Mouse (Mus musculus): ENCODE results near the gene Mxd1. TPM values are rescaled to one million over a fixed set of nuclear protein-coding genes. Genes with fewer than 3 reads are reported as not detected.

Gene Mxd1
- polyA plus RNA-seq (2021; fragmentation: Nextera tagmentation), result 5.9 and 6.5 TPM in 2 replicates
- long read RNA-seq, experiment 1, full-length matches to known transcripts, result 7 of 11 reads
- long read RNA-seq, experiment 1, partial matches to known transcripts, result 1 of 11 reads
- long read RNA-seq, experiment 1, other reads (novel, unspliced or antisense), result 3 of 11 reads
- long read RNA-seq, experiment 2, full-length matches to known transcripts, result 67 of 81 reads
- long read RNA-seq, experiment 2, partial matches to known transcripts, result 2 of 81 reads
- long read RNA-seq, experiment 2, other reads (novel, unspliced or antisense), result 12 of 81 reads

DNA sequence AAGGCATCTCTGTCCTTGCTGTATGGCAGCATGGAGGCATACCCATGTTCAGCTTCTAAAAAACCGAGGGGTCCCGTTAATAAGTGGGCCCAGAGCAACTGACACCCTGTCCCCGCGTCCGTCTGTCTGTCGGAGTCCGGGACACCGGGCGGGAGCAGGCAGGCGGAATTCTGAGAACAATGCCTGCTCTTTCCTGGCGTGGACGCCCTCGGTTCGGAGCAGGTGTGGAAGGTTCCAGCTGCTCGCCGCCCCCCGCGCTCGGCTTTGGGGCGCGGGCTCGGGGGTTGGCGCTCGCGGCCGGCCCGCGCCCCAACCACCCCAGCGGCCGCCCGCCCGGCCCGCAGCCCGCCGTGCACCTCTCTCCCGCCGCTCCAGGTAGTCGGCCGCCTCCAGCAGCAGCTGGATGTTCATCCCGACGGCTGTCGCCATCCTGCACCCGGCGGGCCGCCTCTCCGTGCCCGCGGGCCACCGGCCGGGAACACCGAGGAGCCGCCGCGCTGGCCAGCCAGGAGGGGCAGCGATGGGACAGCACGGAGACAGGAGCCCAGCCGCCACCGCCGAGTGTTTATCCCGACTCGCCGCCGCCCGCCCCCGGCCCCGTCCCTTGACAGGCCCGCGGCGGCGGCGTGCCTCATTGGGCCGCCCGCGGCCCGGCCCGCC lies at the start of gene Mxd1:
Gene Mxd1, minus strand, starts transcription at position 582 of the 660 bp plus-strand sequence.

DNA sequence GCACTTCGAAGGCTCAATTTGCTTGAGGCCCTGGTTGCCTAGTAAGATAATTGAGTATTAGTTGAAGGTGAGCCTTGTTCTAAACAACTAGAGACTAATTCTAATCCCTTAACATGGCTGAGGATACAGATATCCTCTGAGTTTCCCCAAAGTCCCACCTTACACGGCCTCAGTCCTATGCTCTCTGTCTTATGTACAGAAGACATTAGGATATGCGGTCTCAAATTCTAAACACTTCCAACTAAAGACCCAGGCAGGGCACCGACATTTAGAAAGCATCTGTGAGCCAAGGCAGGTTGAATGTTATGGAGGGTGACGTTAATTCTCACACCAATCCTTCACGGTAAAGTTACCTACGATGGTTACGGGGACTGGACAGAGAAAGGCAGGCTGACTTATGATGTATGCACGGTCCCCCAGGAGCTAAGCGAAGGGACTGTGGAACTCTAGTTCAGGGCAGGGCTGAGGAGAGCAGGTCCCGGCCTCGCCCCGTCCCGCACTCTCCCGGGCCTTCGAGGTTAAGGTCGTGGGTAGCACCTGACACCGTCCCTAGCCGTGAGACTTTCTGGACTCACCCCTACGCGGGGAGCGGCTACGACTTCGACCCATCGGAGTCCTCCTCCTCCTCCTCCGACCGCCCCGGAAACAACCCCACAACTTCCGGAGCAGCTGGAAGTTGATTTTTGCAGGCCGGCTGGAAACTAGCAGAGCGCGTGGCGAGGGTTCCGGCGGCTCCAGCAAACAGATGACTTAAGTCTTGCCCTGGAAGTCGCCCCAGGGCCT lies 15.1 kb upstream of the Mxd1 start, which contains the start of gene Snrnp27:
Gene Snrnp27, minus strand, starts transcription at position 651 of the 783 bp plus-strand sequence.

DNA sequence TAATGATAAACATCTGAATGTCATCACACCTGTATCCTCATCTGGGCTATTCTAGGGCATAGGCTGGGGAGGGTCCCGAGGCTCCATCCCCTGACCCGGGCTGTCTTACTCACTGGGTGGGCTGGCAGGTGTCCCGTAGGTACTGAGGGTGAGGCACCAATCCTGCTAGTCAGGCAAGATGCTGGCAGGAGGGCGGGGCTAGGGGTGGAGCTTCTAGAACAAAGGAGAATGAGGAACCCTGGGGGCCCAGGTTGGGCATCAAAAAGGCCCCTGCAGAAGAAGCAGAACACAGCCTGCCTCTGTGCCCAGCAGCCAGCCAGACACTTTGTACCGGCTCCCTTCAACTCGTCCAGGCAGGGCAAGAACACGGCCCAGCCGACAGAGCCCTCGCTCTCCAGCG lies 41.0 kb downstream of the Mxd1 start, which contains the start of gene Asprv1:
Gene Asprv1, plus strand, starts transcription at position 219 of the 400 bp plus-strand sequence.

Other genes starting within 250 kb of the Mxd1 start
- gene Gm44790, start 242.5 kb downstream of the Mxd1 start, polyA plus RNA-seq (2021; fragmentation: Nextera tagmentation), result 3.2 and 4.6 TPM in 2 replicates
- 19.1 and 19.3 TPM in 2 replicates for gene C87436, start 230.8 kb downstream of the Mxd1 start, polyA plus RNA-seq (2021; fragmentation: Nextera tagmentation)
- 98.4 and 118 TPM in 2 replicates for gene Pcbp1, start 142.8 kb downstream of the Mxd1 start, polyA plus RNA-seq (2021; fragmentation: Nextera tagmentation)
- 0.23 and 0.44 TPM in 2 replicates for gene Asprv1, start 41.0 kb downstream of the Mxd1 start, polyA plus RNA-seq (2021; fragmentation: Nextera tagmentation)
- gene Snrnp27, start 15.4 kb upstream of the Mxd1 start, polyA plus RNA-seq (2021; fragmentation: Nextera tagmentation), result 151 and 175 TPM in 2 replicates
- 8.0 and 8.6 TPM in 2 replicates for gene Gmcl1, start 64.2 kb upstream of the Mxd1 start, polyA plus RNA-seq (2021; fragmentation: Nextera tagmentation)
- 7.4 and 10.9 TPM in 2 replicates for gene Anxa4, start 124.4 kb upstream of the Mxd1 start, polyA plus RNA-seq (2021; fragmentation: Nextera tagmentation)
- gene Aak1, start 180.4 kb upstream of the Mxd1 start, polyA plus RNA-seq (2021; fragmentation: Nextera tagmentation), result 118 and 132 TPM in 2 replicates

All from layer of hippocampus, adult 6 months (tissue).